Mouse (Mus musculus) adipocyte (in vitro differentiated cells): ENCODE results near the gene Srl.
"Not testable (repeated sequence)": the region's sequence is repeated elsewhere in the genome, so short reads cannot be mapped to it uniquely, and the experiment has no call there.

Experiments used
- DNase-seq: peaks from one replicate; pipeline ENCODE4 v3.0.0-alpha.2; 2016; ENCODE audit warnings: low spot score

Gene Srl

GRCm38 (mm10) chr16:4552829-4553550, 11.4 kb upstream of the Srl start:
- DNase-seq, result peak; percentile 47

DNA sequence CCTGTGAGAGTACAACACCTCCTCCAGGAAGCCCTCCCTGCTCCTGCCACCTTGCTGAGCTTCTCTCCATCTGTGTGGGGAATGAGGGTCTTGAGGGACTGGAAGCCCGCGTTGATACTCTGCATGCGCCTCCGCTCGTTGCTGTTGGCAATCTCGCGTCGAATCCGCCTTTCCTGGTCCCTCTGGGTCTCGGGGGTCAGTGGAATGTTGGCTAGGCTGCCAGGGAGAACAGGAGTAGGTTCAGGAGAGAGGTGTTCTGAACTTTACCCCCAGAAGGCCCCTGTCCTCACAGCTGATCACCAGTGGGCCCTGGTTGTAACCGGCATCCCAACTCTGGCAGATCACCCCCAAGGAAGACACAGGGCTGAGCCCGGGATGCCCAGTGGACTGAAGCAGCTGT, 10.3 kb upstream of the Srl start:
- no peak for DNase-seq

DNA sequence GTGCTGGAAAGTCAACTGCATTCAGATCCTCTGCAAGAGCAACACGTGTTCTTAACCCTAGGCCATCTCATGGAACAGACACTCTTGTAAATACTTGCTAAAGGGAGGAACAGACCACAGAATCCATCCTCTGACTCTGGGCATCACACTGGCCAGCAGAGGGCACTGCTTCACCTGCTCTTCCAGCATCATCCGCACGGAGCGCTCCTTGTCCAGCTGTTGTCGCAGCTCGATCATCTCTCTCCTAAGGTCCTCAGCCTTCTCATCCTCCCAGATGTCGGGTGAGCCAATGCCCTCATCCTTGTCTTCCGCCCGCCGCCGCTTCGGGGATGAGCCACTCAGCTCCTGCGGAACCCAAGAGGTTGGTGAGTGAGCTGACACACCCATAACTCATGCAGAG, 9.4 kb upstream of the Srl start:
- peak; percentile 63 for DNase-seq

DNA sequence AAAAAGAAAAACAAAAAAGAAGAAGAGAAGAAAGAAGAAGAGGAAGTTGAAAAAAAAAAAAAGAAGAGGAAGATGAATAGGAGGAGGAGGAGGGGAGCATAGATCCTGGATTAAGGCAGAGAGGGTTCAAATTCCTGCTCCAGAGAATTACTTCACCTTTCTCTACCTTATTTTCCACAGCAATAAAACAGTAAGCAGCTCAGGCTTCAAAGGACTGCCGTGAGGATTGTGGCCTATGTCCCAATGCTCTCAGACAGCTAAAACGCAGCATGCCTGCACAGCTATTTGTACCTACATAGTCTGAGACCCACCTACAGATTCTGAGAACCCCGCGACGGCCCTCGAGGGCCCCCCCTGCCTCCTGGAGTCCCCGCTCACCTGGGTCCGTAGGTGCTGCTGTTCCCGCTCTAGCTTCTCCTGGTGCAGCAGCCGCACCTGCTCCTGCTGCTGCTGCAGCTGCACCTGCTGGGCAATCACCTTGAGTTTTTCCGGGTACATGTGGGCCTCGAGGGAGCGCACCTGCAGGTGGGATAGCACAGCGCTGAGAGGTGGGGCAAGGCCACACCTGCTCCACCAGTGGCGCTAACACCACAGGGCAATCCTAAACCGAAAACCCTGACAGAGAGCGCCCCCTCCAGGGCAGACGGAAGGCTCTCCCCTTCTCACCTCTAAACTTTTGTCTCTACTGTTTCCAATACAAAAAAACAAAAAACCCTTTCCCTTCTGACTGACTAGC, 7.5 kb upstream of the Srl start:
- no peak for DNase-seq

- DNase-seq, result no peak
Observed at GRCm38 (mm10) chr16:4547611-4548010, 6.0 kb upstream of the Srl start.

DNA sequence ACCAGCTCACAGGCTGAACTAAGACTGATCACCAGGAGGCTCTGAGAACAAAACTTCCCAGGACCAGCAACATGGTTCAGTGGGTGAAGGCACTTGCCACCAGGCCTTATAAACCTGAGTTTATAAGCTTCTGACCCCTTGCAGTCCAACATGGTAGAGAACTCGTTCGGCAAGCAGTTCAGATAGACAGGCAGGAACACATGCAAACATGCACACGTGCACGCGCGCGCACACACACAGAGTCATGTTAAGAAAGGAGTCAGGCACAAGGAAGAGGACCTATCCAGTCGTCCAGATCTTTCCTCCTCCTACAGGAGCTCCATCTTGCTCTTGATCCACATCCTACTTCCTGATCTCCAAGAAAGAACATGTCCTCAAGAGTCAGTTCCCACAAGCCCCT, 5.2 kb upstream of the Srl start:
- DNase-seq, result no peak

DNA sequence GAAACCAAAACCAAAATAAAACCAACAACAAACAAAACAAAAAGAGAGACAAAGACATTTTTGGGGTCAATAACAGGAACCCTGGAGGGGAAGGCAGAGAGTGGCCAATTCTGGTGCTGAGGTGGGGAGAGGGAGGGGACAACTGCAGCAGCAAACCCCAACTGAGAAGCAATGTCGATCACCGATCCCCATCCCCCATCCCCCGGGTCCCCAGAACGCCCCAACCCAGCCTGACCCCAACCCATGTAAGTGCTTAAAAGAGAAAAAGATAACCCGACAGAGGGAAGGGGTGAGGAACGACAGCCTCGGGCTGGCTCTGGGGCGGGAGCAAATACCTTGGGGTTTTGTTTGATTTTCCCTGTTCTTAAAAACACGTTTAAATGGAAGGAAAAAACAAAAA, 3.2 kb upstream of the Srl start:
- no peak for DNase-seq

GRCm38 (mm10) chr16:4543266-4543665, 1.6 kb upstream of the Srl start:
- no peak for DNase-seq

- no peak for DNase-seq
Observed at GRCm38 (mm10) chr16:4542236-4542774, 689 bp upstream of the Srl start.

GRCm38 (mm10) chr16:4541033-4541432, 583 bp downstream of the Srl start:
- no peak for DNase-seq

- no peak for DNase-seq
Observed at GRCm38 (mm10) chr16:4540064-4540775, 1.4 kb downstream of the Srl start.

- peak; percentile 35 for DNase-seq
Observed at GRCm38 (mm10) chr16:4539521-4539920, 2.1 kb downstream of the Srl start.

GRCm38 (mm10) chr16:4537616-4538358, 3.8 kb downstream of the Srl start:
- no peak for DNase-seq

GRCm38 (mm10) chr16:4527373-4527772, 14.2 kb downstream of the Srl start:
- DNase-seq, result not testable (repeated sequence)

DNA sequence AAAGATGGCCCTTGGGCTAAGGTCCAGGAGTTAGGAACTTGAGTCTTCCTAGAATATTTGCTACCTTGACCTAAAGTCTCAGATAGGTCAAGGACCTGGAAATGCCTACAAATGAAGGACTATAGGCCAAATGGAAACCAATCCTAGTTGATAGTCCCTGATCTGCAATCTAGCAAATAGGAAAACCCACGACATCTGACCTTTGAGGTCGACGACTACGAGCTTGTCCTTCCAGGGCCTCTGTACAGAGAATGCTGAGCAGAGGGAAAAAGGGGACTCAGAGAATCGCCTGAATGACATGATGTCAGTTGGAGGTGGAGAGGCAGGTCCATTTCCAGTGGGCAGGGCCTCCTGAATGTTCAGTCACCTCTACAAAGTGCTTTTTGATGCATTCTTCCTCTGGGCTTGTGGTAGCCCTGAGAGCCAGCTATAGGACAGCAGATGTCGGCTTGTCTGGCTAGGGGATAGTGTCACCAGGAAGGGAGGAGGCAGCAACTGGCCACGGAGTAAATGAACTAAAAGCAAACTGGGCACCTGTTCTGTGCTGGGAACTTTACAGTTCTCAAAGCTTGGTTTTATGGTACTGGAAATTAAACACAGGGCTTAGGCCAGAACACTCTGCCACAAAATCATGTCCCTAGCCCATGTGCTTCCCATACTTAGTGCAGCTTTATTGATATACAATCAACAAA, 18.2 kb downstream of the Srl start:
- DNase-seq, result no peak

DNA sequence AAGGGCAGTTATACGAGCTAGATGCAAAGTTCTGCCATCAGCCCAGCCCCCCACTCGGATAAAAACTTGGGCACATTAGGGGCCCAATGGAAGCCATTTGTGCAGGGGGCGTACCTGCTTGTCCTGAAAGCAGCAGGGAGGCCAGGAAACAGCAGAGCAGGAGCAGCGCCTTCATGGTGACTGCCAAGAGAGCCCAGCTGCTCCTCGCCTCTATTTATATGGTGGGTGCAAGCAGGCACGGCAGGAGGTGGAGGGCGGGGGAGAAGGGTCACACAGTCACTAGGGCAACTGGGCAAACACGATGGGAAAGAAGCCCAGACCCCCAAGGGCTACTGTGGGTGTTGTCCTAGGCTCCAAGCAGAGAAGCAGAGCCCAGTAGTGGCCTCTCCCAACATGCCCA, 18.7 kb downstream of the Srl start:
- DNase-seq, result no peak

DNA sequence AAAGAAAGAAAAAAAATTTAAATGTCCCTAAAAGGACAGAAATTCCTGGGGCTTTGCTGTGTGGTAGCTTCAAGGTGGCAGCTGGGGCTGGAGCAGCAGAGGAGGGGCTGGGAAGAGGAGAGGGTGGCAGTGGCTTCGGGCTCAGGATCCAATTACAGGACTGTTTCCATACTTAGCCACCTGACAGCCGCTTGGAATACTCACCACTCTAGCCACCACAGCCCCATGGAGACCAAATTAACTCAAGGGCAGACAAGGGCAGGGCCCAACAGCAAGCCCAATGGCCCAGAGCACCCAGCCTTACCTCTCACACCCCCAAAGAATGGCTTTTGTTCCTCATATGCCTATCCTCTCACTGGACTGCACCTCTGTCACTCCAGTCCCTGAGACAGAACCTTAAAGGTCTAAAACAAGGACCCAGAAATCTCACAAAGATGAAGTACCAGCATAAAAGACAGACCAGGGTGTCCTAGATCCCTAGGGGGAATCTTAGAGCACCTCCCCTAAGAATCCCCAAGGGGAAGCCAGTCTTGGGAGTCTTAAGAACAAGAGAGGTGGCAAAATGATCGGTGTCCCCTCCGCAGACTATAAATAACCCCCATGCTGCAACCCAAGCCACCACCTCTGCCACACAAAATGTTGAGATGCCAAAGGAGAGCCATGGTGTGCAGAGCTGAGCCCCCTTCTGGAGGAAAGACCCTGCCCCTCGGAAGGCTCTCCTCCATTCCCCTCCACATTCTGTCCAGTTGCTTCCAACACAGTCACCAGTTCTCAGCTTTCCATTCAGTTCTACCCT, 19.7 kb downstream of the Srl start:
- no peak for DNase-seq

DNA sequence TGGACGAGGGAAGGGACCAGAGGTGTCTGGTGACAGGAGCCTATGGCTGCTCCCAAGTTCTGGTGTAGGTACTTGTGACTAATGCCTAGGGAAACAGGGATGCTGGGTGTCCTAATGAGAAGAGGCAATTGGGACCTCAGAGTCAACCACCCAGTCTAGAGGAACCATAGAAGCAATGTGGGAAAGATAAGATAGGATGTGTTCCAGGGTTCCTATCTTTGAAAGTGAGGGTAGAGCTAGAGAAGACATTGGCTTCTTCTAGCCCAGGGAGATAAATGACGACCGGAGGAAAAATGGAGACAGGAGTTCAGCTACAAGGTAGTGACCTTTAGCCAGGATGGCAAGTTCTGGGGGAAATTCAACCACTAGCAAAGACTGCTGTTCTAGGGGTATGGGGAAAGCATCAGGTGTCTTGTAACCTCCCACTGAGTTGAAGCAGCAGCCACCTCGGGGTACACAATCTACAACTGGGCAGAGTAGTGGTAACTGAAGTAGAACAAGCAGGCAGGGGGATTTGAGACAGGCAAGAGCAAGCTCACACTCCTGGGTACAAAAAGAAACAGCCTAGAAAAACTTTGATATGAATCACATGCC, 20.4 kb downstream of the Srl start:
- no peak for DNase-seq

GRCm38 (mm10) chr16:4520673-4521072, 20.9 kb downstream of the Srl start:
- DNase-seq, result no peak

GRCm38 (mm10) chr16:4519825-4520224, 21.8 kb downstream of the Srl start:
- no peak for DNase-seq
